Mouse (Mus musculus) frontal cortex, postnatal 25 days (tissue): ENCODE data around the gene Fam13a.

Source experiments
- DNase-seq, 2 experiments: peaks; one replicate each; pipeline ENCODE4 v3.0.0; 2022; ENCODE audit warnings: low spot score in 2 of 2

Gene Fam13a

GRCm38 (mm10) chr6:58933189-58933913 is 91.0 kb downstream of the Fam13a start:
- DNase-seq: peak in 1 of 2 experiments; percentile 36

- DNase-seq: no peak
Observed at GRCm38 (mm10) chr6:58932515-58933188, 91.7 kb downstream of the Fam13a start.

GRCm38 (mm10) chr6:58931149-58931548 is 93.2 kb downstream of the Fam13a start:
- DNase-seq: no peak

- DNase-seq: no peak
Observed at GRCm38 (mm10) chr6:58929911-58930431, 94.4 kb downstream of the Fam13a start.

GRCm38 (mm10) chr6:58927881-58928280 is 96.5 kb downstream of the Fam13a start:
- DNase-seq: no peak

GRCm38 (mm10) chr6:58922511-58922910 is 101.8 kb downstream of the Fam13a start:
- DNase-seq: no peak

GRCm38 (mm10) chr6:58921623-58922022 is 102.7 kb downstream of the Fam13a start:
- no peak for DNase-seq

- no peak for DNase-seq
Observed at GRCm38 (mm10) chr6:58920735-58921134, 103.6 kb downstream of the Fam13a start.

GRCm38 (mm10) chr6:58916498-58916897 is 107.9 kb downstream of the Fam13a start:
- no peak for DNase-seq

GRCm38 (mm10) chr6:58913971-58914370 is 110.4 kb downstream of the Fam13a start:
- DNase-seq: no peak

GRCm38 (mm10) chr6:58913551-58913950 is 110.8 kb downstream of the Fam13a start:
- DNase-seq: no peak

- DNase-seq: no peak
Observed at GRCm38 (mm10) chr6:58912842-58913241, 111.5 kb downstream of the Fam13a start.

- DNase-seq: no peak
Observed at GRCm38 (mm10) chr6:58907791-58908190, 116.6 kb downstream of the Fam13a start.

- no peak for DNase-seq
Observed at GRCm38 (mm10) chr6:58907336-58907735, 117.0 kb downstream of the Fam13a start.

GRCm38 (mm10) chr6:58906852-58907261 is 117.5 kb downstream of the Fam13a start, which contains the start of gene Nap1l5:
Gene Nap1l5 (minus strand): TSS chr6:58907076.
- DNase-seq: peak; percentile 45 to 60

GRCm38 (mm10) chr6:58904551-58904950 is 119.8 kb downstream of the Fam13a start:
- DNase-seq: no peak

- peak in 1 of 2 experiments; percentile 25 for DNase-seq
Observed at GRCm38 (mm10) chr6:58903171-58903570, 121.2 kb downstream of the Fam13a start.

- no peak for DNase-seq
Observed at GRCm38 (mm10) chr6:58900536-58900935, 123.8 kb downstream of the Fam13a start.

GRCm38 (mm10) chr6:58899076-58899475 is 125.3 kb downstream of the Fam13a start:
- no peak for DNase-seq

GRCm38 (mm10) chr6:58896648-58897047 is 127.7 kb downstream of the Fam13a start:
- no peak for DNase-seq

- no peak for DNase-seq
Observed at GRCm38 (mm10) chr6:58894994-58895393, 129.4 kb downstream of the Fam13a start.

GRCm38 (mm10) chr6:58893307-58893706 is 131.0 kb downstream of the Fam13a start:
- no peak for DNase-seq

- no peak for DNase-seq
Observed at GRCm38 (mm10) chr6:58889917-58890316, 134.4 kb downstream of the Fam13a start.
